Mouse (Mus musculus) Patski (cell line): Measurements from ENCODE around the gene Dlk2. TPM values are rescaled to one million over a fixed set of nuclear protein-coding genes. Genes with fewer than 3 reads are reported as not detected.
A peak's percentile ranks its signal among the peaks of the same experiment; 100 is the strongest.

Source experiments
- ATAC-seq: fragments of 100-300 bp; one replicate; pipeline ENCODE4 v1.8.0; 2021
- CTCF ChIA-PET: fragments of 350-600 bp; sonication (Branson Sonifier 250); formaldehyde crosslinking; loops from one replicate; lab custom pipeline; 2022; ENCODE audit warnings: inconsistent platforms; lab: Charles Lee
- POLR2A ChIA-PET: fragments of 350-600 bp; sonication (Branson Sonifier 250); formaldehyde crosslinking; loops from one replicate; lab custom pipeline; 2022; ENCODE audit warnings: antibody characterized with exemption, inconsistent platforms; lab: Charles Lee
- DNase-seq: peaks from one replicate; pipeline ENCODE4 v3.0.0-alpha.2; 2011; ENCODE audit warnings: low read depth, low spot score
- H3K27me3 ChIP-seq: fragments of 371-371 bp; one replicate; pipeline ENCODE4 v1.5.1; 2021
- CTCF ChIP-seq: fragments of 100-300 bp; IDR thresholded peaks from one replicate; pipeline ENCODE4 v1.5.1; 2021
- in situ Hi-C: fragments of 300-500 bp; cut with MboI; formaldehyde crosslinking; loops from 3 replicates; pipeline ENCODE4 v1.11.1; 2018; ENCODE audit warnings: low pct_unique_long_range_greater_than_20kb, mixed read lengths
- polyA plus RNA-seq: library from polyadenylated mRNA; unstranded; gene quantifications from one replicate; pipeline ENCODE4 v1.2.3, GENCODE M21; 2021

The Dlk2 gene
- polyA plus RNA-seq, 1 experiment from 2014 or later = 1.4 TPM

DNA sequence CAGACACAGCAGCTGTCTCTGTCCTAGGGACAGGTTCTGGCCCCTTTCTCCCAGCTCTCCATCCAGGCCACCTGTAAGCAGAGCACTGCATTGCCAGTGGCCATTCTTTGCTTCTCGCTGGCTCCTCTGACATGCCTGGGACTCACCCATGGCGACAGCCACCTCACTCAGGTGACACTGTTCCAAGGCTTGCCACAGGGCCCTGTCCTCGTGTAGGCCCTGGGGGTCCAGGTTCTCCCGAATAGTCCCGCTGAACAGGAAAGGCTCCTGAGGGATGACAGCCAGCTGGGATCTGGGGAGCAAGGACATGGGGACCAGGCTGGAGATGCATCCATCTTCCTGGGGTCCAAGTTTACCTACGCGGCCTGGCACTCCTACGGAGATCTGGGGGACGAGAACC lies 7.0 kb downstream of the Dlk2 start:
- ChIA-PET CTCF (no interaction called here), POLR2A (no interaction called here)
- in situ Hi-C loops = no loop called here
- no peaks in the 10 kb centered on the region for H3K27me3 ChIP-seq
- no peak for TF ChIP-seq CTCF
- DNase-seq = no peak
- no peak for ATAC-seq

DNA sequence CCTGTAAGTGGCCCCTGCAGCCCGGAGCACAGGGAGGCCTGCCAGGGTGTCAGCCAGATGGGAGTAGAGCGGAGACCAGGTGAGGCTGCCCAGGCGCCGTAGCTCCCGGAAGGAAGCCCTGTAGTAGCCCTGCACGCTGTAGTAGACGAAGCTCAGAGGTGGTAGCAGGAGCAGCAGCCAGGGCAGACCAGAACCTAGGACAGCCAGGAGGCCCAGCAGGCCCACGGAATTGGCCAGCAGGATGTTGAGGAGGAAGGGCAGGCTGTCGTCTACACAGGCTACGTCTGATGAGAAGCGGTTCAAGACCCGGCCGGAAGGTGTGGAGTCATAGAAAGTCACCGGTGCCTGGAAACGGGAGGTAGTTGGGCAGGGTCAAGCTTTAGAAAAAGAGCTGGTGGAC lies 9.7 kb downstream of the Dlk2 start:
- no peak for DNase-seq
- ChIA-PET CTCF (no interaction called here), POLR2A (no interaction called here)
- no peaks in the 10 kb centered on the region for H3K27me3 ChIP-seq
- no peak for TF ChIP-seq CTCF
- ATAC-seq = no peak
- in situ Hi-C loops = no loop called here

DNA sequence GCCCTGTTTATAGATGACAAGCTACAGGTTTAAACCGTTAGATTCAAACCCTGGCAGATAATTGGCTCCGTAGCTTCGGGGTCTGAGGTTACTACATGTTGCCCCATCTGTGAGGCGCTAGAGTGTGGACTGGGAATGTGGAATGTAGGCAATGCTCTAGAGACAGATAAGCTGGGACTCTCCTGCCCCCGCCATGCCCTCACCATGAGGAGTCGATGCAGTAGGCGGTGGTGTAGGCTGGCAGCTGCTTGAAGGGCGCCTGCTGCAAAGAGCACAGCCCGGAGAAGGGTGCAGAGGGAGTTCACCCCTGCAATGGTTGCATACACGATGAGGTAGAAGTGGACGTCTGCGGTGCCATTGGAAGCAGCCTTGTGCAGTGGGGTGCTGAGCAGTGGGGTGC lies 12.6 kb downstream of the Dlk2 start:
- no peak for TF ChIP-seq CTCF
- ChIA-PET CTCF (no interaction called here), POLR2A (no interaction called here)
- DNase-seq (no peak), ATAC-seq (no peak)
- no peaks in the 10 kb centered on the region for H3K27me3 ChIP-seq
- in situ Hi-C loops = no loop called here

GRCm38 (mm10) chr17:46310515-46310914 lies 13.3 kb downstream of the Dlk2 start:
- DNase-seq = no peak
- ATAC-seq = no peak
- ChIA-PET CTCF (no interaction called here), POLR2A (no interaction called here)
- TF ChIP-seq CTCF = no peak
- H3K27me3 ChIP-seq = no peaks in the 10 kb centered on the region
- in situ Hi-C loops = no loop called here

DNA sequence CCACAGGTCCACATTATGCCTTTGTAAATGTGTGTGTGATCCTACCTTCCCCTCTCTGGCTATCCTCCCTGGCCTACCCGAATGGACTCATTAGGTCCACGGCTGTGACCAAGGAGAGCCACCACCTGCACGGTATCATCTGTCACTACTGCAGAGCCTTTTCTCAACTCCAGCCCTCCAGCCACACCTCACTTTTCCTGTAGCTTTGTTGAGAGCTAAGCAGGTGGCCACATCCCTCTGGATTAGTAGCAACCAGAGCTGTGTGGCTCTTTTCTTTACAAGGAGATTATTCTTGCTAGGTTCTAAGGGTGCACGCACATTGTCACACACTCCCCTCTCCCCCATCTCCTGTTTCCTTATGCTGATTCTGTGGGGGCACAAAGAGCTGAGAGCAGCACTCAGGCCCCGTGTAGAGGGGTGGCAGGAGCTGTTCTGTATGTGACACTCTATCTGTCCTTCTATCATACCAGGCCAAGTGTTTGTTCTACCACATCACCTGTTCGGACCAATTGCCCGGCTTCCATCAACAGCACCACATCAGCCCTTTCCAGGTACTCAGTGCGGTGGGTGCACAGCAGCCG lies 16.0 kb downstream of the Dlk2 start:
- TF ChIP-seq CTCF = no peak
- no peaks in the 10 kb centered on the region for H3K27me3 ChIP-seq
- DNase-seq (no peak), ATAC-seq (no peak)
- ChIA-PET CTCF (no interaction called here), POLR2A (interaction anchor here (1.1 kb wide), 1 partner anchor 14 kb away, joined by 3 read pairs; no protein-coding TSS in a partner anchor)
- in situ Hi-C loops = no loop called here

DNA sequence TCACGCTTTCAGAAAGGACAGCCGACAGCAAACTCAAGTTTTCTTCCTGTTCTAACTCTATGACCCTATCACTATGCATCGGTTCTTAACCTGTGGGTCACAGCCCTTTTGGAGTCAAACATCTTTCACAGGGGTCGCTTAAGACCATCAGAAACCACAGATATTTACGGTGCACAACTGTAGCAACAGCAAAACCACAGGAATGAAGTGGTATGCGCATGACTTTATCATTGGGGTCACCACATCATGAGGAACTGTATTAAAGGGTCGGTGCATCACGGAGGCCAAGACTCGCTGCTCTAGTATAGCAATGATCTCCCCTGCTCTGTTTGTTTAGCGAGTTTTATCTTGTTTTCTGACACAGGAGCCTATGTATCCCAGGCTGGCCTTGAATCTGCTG lies 18.6 kb downstream of the Dlk2 start:
- ATAC-seq = no peak
- ChIA-PET POLR2A (no interaction called here), CTCF (interaction anchor here (1.1 kb wide), 1 partner anchor 12 kb away, joined by 4 read pairs; the partner anchor contains the start of gene Abcc10)
- no peak for DNase-seq
- H3K27me3 ChIP-seq = no peaks in the 10 kb centered on the region
- in situ Hi-C loops = no loop called here
- no peak for TF ChIP-seq CTCF

DNA sequence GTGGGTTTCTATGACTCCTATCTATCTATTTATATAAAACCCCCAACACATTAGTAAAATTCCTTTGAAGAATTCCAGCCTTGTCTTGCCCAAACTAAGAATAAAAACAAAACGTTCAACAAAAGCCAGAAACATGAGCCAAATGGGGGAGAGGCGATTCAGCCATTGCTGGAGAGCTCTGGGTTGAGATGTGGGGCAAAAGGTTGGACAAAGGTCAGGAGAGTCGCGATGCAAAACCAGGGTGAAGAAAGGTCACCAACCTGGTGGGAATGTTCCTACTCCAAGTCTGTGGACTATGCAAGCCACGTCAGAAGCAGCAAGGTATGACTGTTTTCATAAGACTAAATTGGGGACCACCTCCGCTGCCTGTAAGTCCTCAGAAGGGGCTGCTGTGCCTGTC lies 23.3 kb downstream of the Dlk2 start:
- TF ChIP-seq CTCF = no peak
- ChIA-PET CTCF (no interaction called here), POLR2A (no interaction called here)
- DNase-seq = no peak
- no peaks in the 10 kb centered on the region for H3K27me3 ChIP-seq
- peak; percentile 35 for ATAC-seq
- in situ Hi-C loops = no loop called here

GRCm38 (mm10) chr17:46322046-46322823 lies 25.0 kb downstream of the Dlk2 start:
- CTCF ChIA-PET = no interaction called here
- POLR2A ChIA-PET = interaction anchor here (0.6 to 0.7 kb wide), 2 partner anchors 57 to 543 kb away, joined by 3 read pairs; no protein-coding TSS in a partner anchor
- DNase-seq (no peak), ATAC-seq (no peak)
- no peak for TF ChIP-seq CTCF
- in situ Hi-C loops = no loop called here
- H3K27me3 ChIP-seq = no peaks in the 10 kb centered on the region

- ChIA-PET POLR2A (interaction anchor here (0.5 to 1.1 kb wide), 3 partner anchors 47 to 1253 kb away, joined by 4 to 9 read pairs (median 6); no protein-coding TSS in a partner anchor), CTCF (interaction anchor here (1.1 to 1.7 kb wide), 4 partner anchors 11 to 61 kb away, joined by 3 to 4 read pairs (median 3); no protein-coding TSS in a partner anchor)
- in situ Hi-C loops = no loop called here
- TF ChIP-seq CTCF = no peak
- H3K27me3 ChIP-seq = no peaks in the 10 kb centered on the region
- ATAC-seq (peak; percentile 29), DNase-seq (no peak)
Observed at GRCm38 (mm10) chr17:46327413-46327905, 30.2 kb downstream of the Dlk2 start.

DNA sequence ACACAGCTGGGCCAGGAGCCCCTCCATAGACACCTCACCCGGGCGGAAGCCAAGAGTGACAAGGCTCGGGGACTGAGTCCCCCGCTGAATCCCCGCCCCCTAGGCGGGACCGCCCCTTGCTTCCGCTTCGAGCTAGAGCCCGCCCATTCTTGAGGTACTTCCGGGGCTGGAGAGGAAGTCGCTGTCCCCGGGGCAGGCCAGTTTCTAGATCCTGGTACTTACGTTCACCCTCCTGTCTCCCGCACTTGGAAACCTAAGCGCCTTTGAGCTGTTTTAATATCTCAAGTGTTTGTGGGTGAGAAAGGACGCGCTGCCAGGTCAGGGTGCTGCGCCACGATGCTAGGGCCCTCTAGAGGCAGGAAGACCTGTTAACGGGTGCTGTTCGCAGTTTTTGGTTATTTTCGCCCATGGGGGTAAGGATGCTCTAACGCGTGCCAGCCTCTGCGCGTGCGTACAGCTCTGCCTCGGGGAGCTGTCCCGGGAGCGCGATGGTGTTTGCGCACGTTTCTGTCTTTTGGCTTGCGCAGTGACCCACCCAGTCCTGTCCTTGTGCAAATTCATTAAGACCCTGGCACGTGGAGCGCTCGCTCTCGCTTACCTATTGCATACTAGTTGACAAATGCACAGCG lies 30.8 kb downstream of the Dlk2 start, which contains the start of gene Abcc10:
Gene Abcc10 (minus strand): TSS at position 447 of the 629 bp plus-strand sequence.
- in situ Hi-C loops = no loop called here
- POLR2A ChIA-PET = interaction anchor here (0.7 to 1.1 kb wide), 2 partner anchors 47 to 1254 kb away, joined by 4 to 9 read pairs; no protein-coding TSS in a partner anchor
- CTCF ChIA-PET = interaction anchor here (1.1 to 1.7 kb wide), 5 partner anchors 12 to 62 kb away, joined by 3 to 4 read pairs (median 3); no protein-coding TSS in a partner anchor
- ATAC-seq (peak; percentile 90), DNase-seq (peak; percentile 68)
- TF ChIP-seq CTCF = no peak
- no peaks in the 10 kb centered on the region for H3K27me3 ChIP-seq
